Mouse (Mus musculus) lung, postnatal 0 days (tissue): ENCODE measurements around the gene Ldhb.

Experiments
- CTCF ChIP-seq: IDR thresholded peaks from 2 replicates; pipeline ENCODE4 v1.5.1; 2016; ENCODE audit warnings: antibody characterized with exemption, mild to moderate bottlenecking
- EP300 ChIP-seq: IDR thresholded peaks from 2 replicates; pipeline ENCODE4 v1.6.1; 2016; ENCODE audit warnings: antibody characterized with exemption, mild to moderate bottlenecking, control low read depth

GRCm38 (mm10) chr6:142507785-142508162 is at the start of gene Ldhb:
- no peak for TF ChIP-seq CTCF
- no peak for TF ChIP-seq EP300
